7 mouse cellular contexts compared by ENCODE assay signal in genomic region chr5:92309681-92310511, GRCm38 (mm10). TPM values are rescaled to one million over a fixed set of nuclear protein-coding genes. Genes with fewer than 3 reads are reported as not detected.
DNase-seq lines count a peak whose midpoint lies in the region; ATAC-seq lines count a peak whose summit lies in the region.

Gene Sdad1, minus strand, starts transcription at chr5:92310479.

- 0 out of 2 replicates have a peak within 1 kb of the TSS, but pooled peaks have one; percentile 8 for H3K27ac ChIP-seq in embryonic facial prominence, embryonic 11.5 days (replicated peaks; ENCODE audit: low read depth, low read length)
- H3K27ac ChIP-seq in limb, embryonic 11.5 days (replicated peaks; ENCODE audit: low read depth, low read length), result no peak within 1 kb of the TSS
- peak within 1 kb of the TSS; percentile 41; the same call in 1 of the 2 replicates for H3K27ac ChIP-seq in midbrain, embryonic 14.5 days (replicated peaks; ENCODE audit: low read depth, low read length)

- H3K27me3 ChIP-seq in embryonic facial prominence, embryonic 11.5 days (ENCODE audit: control insufficient read depth, insufficient read depth, low read length), result no peaks in the 10 kb centered on the region
- no peaks in the 10 kb centered on the region for H3K27me3 ChIP-seq in limb, embryonic 11.5 days (ENCODE audit: control insufficient read depth, insufficient read depth, low read length)
- no peaks in the 10 kb centered on the region for H3K27me3 ChIP-seq in midbrain, embryonic 14.5 days (ENCODE audit: control insufficient read depth, insufficient read depth, low read length)

- H3K36me3 ChIP-seq in embryonic facial prominence, embryonic 11.5 days (replicated peaks; ENCODE audit: control insufficient read depth, insufficient read depth, low read depth, low read length), result no peaks in the 10 kb centered on the region; the same call in 1 of the 2 replicates
- peaks cover 10% of the 10 kb centered on the region for H3K36me3 ChIP-seq in limb, embryonic 11.5 days (ENCODE audit: control insufficient read depth, insufficient read depth, low read length)
- H3K36me3 ChIP-seq in midbrain, embryonic 14.5 days (ENCODE audit: control insufficient read depth, insufficient read depth, low read length), result peaks cover 5% of the 10 kb centered on the region; the same call in 1 of the 2 replicates

- H3K4me3 ChIP-seq in embryonic facial prominence, embryonic 11.5 days (ENCODE audit: low read depth, low read length), result peak within 1 kb of the TSS; percentile 87
- H3K4me3 ChIP-seq in limb, embryonic 11.5 days (ENCODE audit: low read depth, low read length), result peak within 1 kb of the TSS; percentile 87
- H3K4me3 ChIP-seq in midbrain, embryonic 14.5 days (replicated peaks; ENCODE audit: low read depth, low read length), result peak within 1 kb of the TSS; percentile 87

- no peaks in the 10 kb centered on the region for H3K4me1 ChIP-seq in embryonic facial prominence, embryonic 11.5 days (ENCODE audit: control insufficient read depth, insufficient read depth, low read length)
- H3K4me1 ChIP-seq in limb, embryonic 11.5 days (ENCODE audit: control insufficient read depth, insufficient read depth, low read length), result peaks cover 3% of the 10 kb centered on the region; the same call in 1 of the 2 replicates
- H3K4me1 ChIP-seq in midbrain, embryonic 14.5 days (ENCODE audit: control insufficient read depth, insufficient read depth, low read length), result peaks cover 10% of the 10 kb centered on the region

- H3K4me2 ChIP-seq in embryonic facial prominence, embryonic 11.5 days (ENCODE audit: low read depth, low read length), result peak within 1 kb of the TSS; percentile 76
- peak within 1 kb of the TSS; percentile 57 for H3K4me2 ChIP-seq in limb, embryonic 11.5 days (ENCODE audit: low read depth, severe bottlenecking)
- peak within 1 kb of the TSS; percentile 76 for H3K4me2 ChIP-seq in midbrain, embryonic 14.5 days (ENCODE audit: low read length)

- DNase-seq in adrenal gland, postnatal 14 days, result peak; percentile 96
- peak; percentile 96 for DNase-seq in embryonic facial prominence, embryonic 11.5 days (ENCODE audit: low spot score)
- peak; percentile 99 for DNase-seq in heart, adult 11 months
- peak; percentile 96 for DNase-seq in kidney, adult 18-20 months
- peak; percentile 95 for DNase-seq in limb, embryonic 11.5 days (ENCODE audit: low spot score)
- peak; percentile 97 for DNase-seq in midbrain, embryonic 14.5 days
- peak; percentile 85 to 86 for DNase-seq in spleen, adult 18-20 months

- WGBS in embryonic facial prominence, embryonic 11.5 days, result 2% methylated on average over 41 of the region's 41 CpGs
- WGBS in limb, embryonic 11.5 days, result 2% methylated on average over 41 of the region's 41 CpGs
- 2% methylated on average over 41 of the region's 41 CpGs for WGBS in midbrain, embryonic 14.5 days

- ATAC-seq in embryonic facial prominence, embryonic 11.5 days (replicated peaks; ENCODE audit: insufficient number of reproducible peaks, low FRiP score, low TSS enrichment, low read depth), result peak; percentile 95
- peak; percentile 94 for ATAC-seq in limb, embryonic 11.5 days (ENCODE audit: insufficient number of reproducible peaks, low FRiP score, low TSS enrichment, low read depth)
- peak; percentile 94 for ATAC-seq in midbrain, embryonic 14.5 days (ENCODE audit: low FRiP score, low TSS enrichment)

- peak within 1 kb of the TSS; percentile 77 for H3K9ac ChIP-seq in embryonic facial prominence, embryonic 11.5 days (replicated peaks; ENCODE audit: low read length)
- peak within 1 kb of the TSS; percentile 80 for H3K9ac ChIP-seq in limb, embryonic 11.5 days (ENCODE audit: low read length)
- peak within 1 kb of the TSS; percentile 72 for H3K9ac ChIP-seq in midbrain, embryonic 14.5 days (replicated peaks; ENCODE audit: low read length)

- H3K9me3 ChIP-seq in embryonic facial prominence, embryonic 11.5 days (replicated peaks; ENCODE audit: control insufficient read depth, low read length), result no peaks in the 10 kb centered on the region
- no peaks in the 10 kb centered on the region for H3K9me3 ChIP-seq in limb, embryonic 11.5 days (ENCODE audit: control insufficient read depth, low read length)
- no peaks in the 10 kb centered on the region for H3K9me3 ChIP-seq in midbrain, embryonic 14.5 days (ENCODE audit: control insufficient read depth, low read length)

RNA-seq across cellular contexts. Expression of gene Sdad1, which starts in this region (rescaled TPM):
- 30.5 and 42.2 TPM in 2 replicates for total RNA-seq in adrenal gland, postnatal 14 days (2021)
- 39.5 and 41.2 TPM in 2 replicates for polyA plus RNA-seq in embryonic facial prominence, embryonic 11.5 days (2014; fragmentation: Nextera tagmentation; extraction: Ambion mirVana)
- polyA plus RNA-seq in limb, embryonic 11.5 days (2014; fragmentation: Nextera tagmentation; extraction: Ambion mirVana), result 44.1 and 45.3 TPM in 2 replicates
- polyA plus RNA-seq in midbrain, embryonic 14.5 days (2014; fragmentation: Nextera tagmentation; extraction: Ambion mirVana), result 29.9 and 38.8 TPM in 2 replicates
